In genomic region chr4:41722918-41723351, GRCm38 (mm10) we compare ENCODE assay signal across 8 mouse cellular contexts. TPM values are rescaled to one million over a fixed set of nuclear protein-coding genes. Genes with fewer than 3 reads are reported as not detected.
A peak's percentile ranks its signal among the peaks of the same experiment; 100 is the strongest.
DNase-seq lines count a peak whose midpoint lies in the region; ATAC-seq and TF ChIP-seq lines count a peak whose summit lies in the region.

Dctn3 (minus strand) TSS chr4:41723170.

- H3K4me1 ChIP-seq in hindbrain, embryonic 10.5 days (replicated peaks): peaks cover 36% of the 10 kb centered on the region
- H3K4me1 ChIP-seq in lung, postnatal 0 days (ENCODE audit: insufficient read depth, low read depth, low read length): no peaks in the 10 kb centered on the region; the same call in 1 of the 2 replicates

- ATAC-seq in frontal cortex, adult (ENCODE audit: low TSS enrichment): peak; percentile 97
- peak; percentile 99 for ATAC-seq in lung, postnatal 0 days

- H3K9me3 ChIP-seq in hindbrain, embryonic 10.5 days: no peaks in the 10 kb centered on the region
- no peaks in the 10 kb centered on the region for H3K9me3 ChIP-seq in lung, postnatal 0 days (ENCODE audit: low read length)

- H3K4me2 ChIP-seq in lung, postnatal 0 days (replicated peaks; ENCODE audit: low read depth, low read length): peak within 1 kb of the TSS; percentile 76

- H3K4me3 ChIP-seq in hindbrain, embryonic 10.5 days: peak within 1 kb of the TSS; percentile 92
- H3K4me3 ChIP-seq in lung, postnatal 0 days (ENCODE audit: low read depth, low read length): peak within 1 kb of the TSS; percentile 85

- H3K27ac ChIP-seq in hindbrain, embryonic 10.5 days: peak within 1 kb of the TSS; percentile 90
- H3K27ac ChIP-seq in lung, postnatal 0 days (ENCODE audit: low read length): no peak within 1 kb of the TSS

- TF ChIP-seq CTCF in lung, postnatal 0 days (IDR thresholded peaks at IDR 0.05): no peak

- peaks cover 29% of the 10 kb centered on the region for H3K36me3 ChIP-seq in hindbrain, embryonic 10.5 days
- peaks cover 20% of the 10 kb centered on the region for H3K36me3 ChIP-seq in lung, postnatal 0 days (ENCODE audit: insufficient read depth, low read length)

- H3K27me3 ChIP-seq in hindbrain, embryonic 10.5 days (ENCODE audit: insufficient read depth, poor library complexity, severe bottlenecking): peaks cover 44% of the 10 kb centered on the region
- peaks cover 43% of the 10 kb centered on the region for H3K27me3 ChIP-seq in lung, postnatal 0 days (replicated peaks; ENCODE audit: insufficient read depth, low read length)

- TF ChIP-seq EP300 in lung, postnatal 0 days (IDR thresholded peaks at IDR 0.05): no peak

- WGBS in hindbrain, embryonic 10.5 days: under 1% methylated on average over 27 of the region's 27 CpGs
- under 1% methylated on average over 27 of the region's 27 CpGs for WGBS in lung, postnatal 0 days

- DNase-seq in MN1 (ENCODE audit: low spot score): peak; percentile 95
- DNase-seq in cerebellum, adult 8-10 months: peak; percentile 85
- DNase-seq in hindbrain, embryonic 10.5 days (ENCODE audit: low spot score): peak; percentile 90
- peak; percentile 97 for DNase-seq in layer of hippocampus, adult 9-11 months
- DNase-seq in lung, postnatal 0 days (ENCODE audit: low spot score): peak; percentile 99
- DNase-seq in ovary, postnatal 14 days (ENCODE audit: low spot score): peak; percentile 69
- peak; percentile 85 for DNase-seq in thymus, postnatal 14 days

- peak within 1 kb of the TSS; percentile 76 for H3K9ac ChIP-seq in lung, postnatal 0 days (replicated peaks; ENCODE audit: low read depth)

RNA-seq across cellular contexts. Expression of gene Dctn3, which starts in this region (rescaled TPM):
- polyA plus RNA-seq in hindbrain, embryonic 10.5 days (2016; fragmentation: Nextera tagmentation; extraction: Ambion mirVana): 171 and 232 TPM in 2 replicates
- polyA plus RNA-seq in lung, postnatal 0 days (2015; fragmentation: Nextera tagmentation; extraction: Ambion mirVana): 143 and 151 TPM in 2 replicates
